Mouse (Mus musculus): ENCODE results near the gene Rwdd3.

DNA sequence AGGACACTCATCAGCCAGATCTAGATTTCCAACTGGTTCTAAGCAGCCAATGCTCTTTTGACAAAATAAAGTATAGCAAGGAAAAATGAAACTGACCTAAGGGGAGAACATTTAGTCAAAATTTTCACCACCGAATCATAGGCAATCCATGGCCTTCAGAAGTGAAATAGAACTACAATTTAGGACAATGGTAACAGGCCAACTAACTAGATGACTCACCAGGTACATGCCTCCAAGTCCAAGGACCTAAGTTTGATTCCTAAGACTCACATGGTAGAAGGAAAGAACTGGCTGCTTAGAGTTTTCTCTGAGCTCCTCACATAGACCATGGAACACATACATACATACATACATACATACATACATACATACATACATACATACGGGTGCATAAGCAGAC is 44.3 kb downstream of the Rwdd3 start:
- TF ChIP-seq CTCF (IDR thresholded peaks at IDR 0.05) (no peak), EP300 (IDR thresholded peaks at IDR 0.05) (no peak)

All from lung, postnatal 0 days (tissue).